Mouse (Mus musculus) midbrain, embryonic 16.5 days (tissue): Measurements from ENCODE around the gene Nhlrc1. TPM values are rescaled to one million over a fixed set of nuclear protein-coding genes. Genes with fewer than 3 reads are reported as not detected.
A peak's percentile ranks its signal among the peaks of the same experiment; 100 is the strongest.

Experiments
- ATAC-seq: fragments of 200-750 bp; cut with Nextera tagmentation; 2 replicates; pipeline ENCODE4 v1.8.0; 2017; ENCODE audit warnings: moderate TSS enrichment
- H3K27ac ChIP-seq: fragments of 300-500 bp; sonication (generic); 2 replicates; pipeline ENCODE4 v1.5.1; 2014; ENCODE audit warnings: mild to moderate bottlenecking, low read length, mixed read lengths
- H3K27me3 ChIP-seq: fragments of 300-500 bp; sonication (generic); 2 replicates; pipeline ENCODE4 v1.6.1; 2014; ENCODE audit warnings: low read depth, low read length, mixed read lengths; ENCODE audit not compliant: control insufficient read depth, insufficient read depth
- H3K36me3 ChIP-seq: fragments of 300-500 bp; sonication (generic); 2 replicates; pipeline ENCODE4 v1.6.1; 2014; ENCODE audit warnings: mild to moderate bottlenecking, low read length, moderate library complexity, mixed read lengths; ENCODE audit not compliant: control insufficient read depth, insufficient read depth
- H3K4me1 ChIP-seq: fragments of 300-500 bp; sonication (generic); 2 replicates; pipeline ENCODE4 v1.6.1; 2014; ENCODE audit warnings: mild to moderate bottlenecking, low read length, mixed read lengths; ENCODE audit not compliant: control insufficient read depth, insufficient read depth
- H3K4me2 ChIP-seq: fragments of 300-500 bp; sonication (generic); 2 replicates; pipeline ENCODE4 v1.6.1; 2014; ENCODE audit warnings: mild to moderate bottlenecking, low read length, mixed read lengths
- H3K4me3 ChIP-seq: fragments of 300-500 bp; sonication (generic); 2 replicates; pipeline ENCODE4 v1.5.1; 2014; ENCODE audit warnings: low read depth, mild to moderate bottlenecking, low read length, moderate library complexity, mixed read lengths
- H3K9ac ChIP-seq: fragments of 300-500 bp; sonication (generic); 2 replicates; pipeline ENCODE4 v1.6.1; 2014; ENCODE audit warnings: low read depth, low read length, mixed read lengths
- H3K9me3 ChIP-seq: fragments of 300-500 bp; sonication (generic); replicated peaks from 2 replicates; pipeline ENCODE4 v1.6.1; 2014; ENCODE audit warnings: mild to moderate bottlenecking, low read length, mixed read lengths; ENCODE audit not compliant: control insufficient read depth, poor library complexity, severe bottlenecking
- WGBS: fragments of 180-500 bp; shearing (Covaris S2); extraction: QIAGEN DNeasy Blood & Tissue Kit; methylation state at CpG from one replicate; pipeline ENCODE4 v1.1.7; 2014; 5-methylcytosine and 5-hydroxymethylcytosine counted together
- polyA plus RNA-seq: library from polyadenylated mRNA; unstranded; fragments of >200 nt; fragmentation: Nextera tagmentation; extraction: Ambion mirVana; gene quantifications from 2 replicates; pipeline ENCODE4 v1.2.1, GENCODE M21; 2015

Gene Nhlrc1
- polyA plus RNA-seq, 1 experiment from 2014 or later = 19.3 TPM

GRCm38 (mm10) chr13:47043833-47044616 lies 29.4 kb upstream of the Nhlrc1 start:
- Histone ChIP-seq H3K9me3 (no peaks in the 10 kb centered on the region), H3K4me2 (peak overlapping the region; percentile 98), H3K36me3 (peaks cover 4% of the 10 kb centered on the region), H3K27me3 (no peaks in the 10 kb centered on the region), H3K27ac (peak overlapping the region; percentile 83), H3K4me1 (peaks cover 12% of the 10 kb centered on the region), H3K4me3 (peak overlapping the region; percentile 57), H3K9ac (peak overlapping the region; percentile 69)
- under 1% methylated on average over 44 of the region's 45 CpGs for WGBS
- ATAC-seq = peak; percentile 50

- H3K9ac ChIP-seq = peak within 1 kb of the TSS; percentile 69
- whole genome bisulfite sequencing = under 1% methylated on average over 46 of the region's 48 CpGs
- ATAC-seq = peak; percentile 96
- H3K4me2 ChIP-seq = peak within 1 kb of the TSS; percentile 98
- H3K4me1 ChIP-seq = peaks cover 12% of the 10 kb centered on the region
- H3K36me3 ChIP-seq = no peaks in the 10 kb centered on the region
- no peaks in the 10 kb centered on the region for H3K27me3 ChIP-seq
- H3K4me3 ChIP-seq = peak within 1 kb of the TSS; percentile 57
- H3K9me3 ChIP-seq = no peaks in the 10 kb centered on the region
- H3K27ac ChIP-seq = peak within 1 kb of the TSS; percentile 83
Measured at GRCm38 (mm10) chr13:47043030-47043680, 28.5 kb upstream of the Nhlrc1 start, which contains the start of gene Kdm1b. Gene Kdm1b, plus strand, starts transcription at chr13:47043499.

GRCm38 (mm10) chr13:47042024-47042633 lies 27.5 kb upstream of the Nhlrc1 start:
- Histone ChIP-seq H3K36me3 (no peaks in the 10 kb centered on the region), H3K27ac (no peak overlapping the region), H3K27me3 (no peaks in the 10 kb centered on the region), H3K9me3 (no peaks in the 10 kb centered on the region), H3K9ac (0 out of 2 replicates have a peak overlapping the region, but pooled peaks have one; percentile 1), H3K4me2 (peak overlapping the region; percentile 98), H3K4me3 (peak overlapping the region; percentile 57), H3K4me1 (peaks cover 12% of the 10 kb centered on the region)
- WGBS = 35% methylated on average over 8 of the region's 8 CpGs
- no peak for ATAC-seq

- Histone ChIP-seq H3K36me3 (no peaks in the 10 kb centered on the region), H3K4me1 (peaks cover 12% of the 10 kb centered on the region), H3K9me3 (no peaks in the 10 kb centered on the region), H3K4me2 (no peak overlapping the region), H3K9ac (no peak overlapping the region), H3K27me3 (no peaks in the 10 kb centered on the region), H3K27ac (no peak overlapping the region), H3K4me3 (no peak overlapping the region)
- ATAC-seq = no peak
- WGBS = 93% methylated on average over 5 of the region's 5 CpGs
Measured at GRCm38 (mm10) chr13:47040061-47040460, 25.4 kb upstream of the Nhlrc1 start.

GRCm38 (mm10) chr13:47037946-47038345 lies 23.3 kb upstream of the Nhlrc1 start:
- H3K9me3 ChIP-seq = no peaks in the 10 kb centered on the region
- no peak overlapping the region for H3K9ac ChIP-seq
- no peaks in the 10 kb centered on the region for H3K27me3 ChIP-seq
- H3K4me1 ChIP-seq = peaks cover 3% of the 10 kb centered on the region; the same call in 1 of the 2 replicates
- no peak for ATAC-seq
- H3K27ac ChIP-seq = no peak overlapping the region
- H3K4me2 ChIP-seq = no peak overlapping the region
- 71% methylated on average over 6 of the region's 6 CpGs for WGBS
- H3K36me3 ChIP-seq = no peaks in the 10 kb centered on the region
- no peak overlapping the region for H3K4me3 ChIP-seq

- no peaks in the 10 kb centered on the region for H3K36me3 ChIP-seq
- H3K27ac ChIP-seq = no peak overlapping the region
- WGBS = 87% methylated on average over 4 of the region's 4 CpGs
- no peak overlapping the region for H3K4me3 ChIP-seq
- ATAC-seq = no peak
- no peaks in the 10 kb centered on the region for H3K9me3 ChIP-seq
- no peaks in the 10 kb centered on the region for H3K27me3 ChIP-seq
- no peak overlapping the region for H3K4me2 ChIP-seq
- no peak overlapping the region for H3K9ac ChIP-seq
- H3K4me1 ChIP-seq = no peaks in the 10 kb centered on the region
Measured at GRCm38 (mm10) chr13:47033602-47034001, 19.0 kb upstream of the Nhlrc1 start.

- no peak for ATAC-seq
- H3K4me3 ChIP-seq = no peak overlapping the region
- H3K36me3 ChIP-seq = no peaks in the 10 kb centered on the region
- H3K9ac ChIP-seq = no peak overlapping the region
- H3K9me3 ChIP-seq = no peaks in the 10 kb centered on the region
- H3K27me3 ChIP-seq = no peaks in the 10 kb centered on the region
- H3K4me1 ChIP-seq = no peaks in the 10 kb centered on the region
- WGBS = 91% methylated on average over 17 of the region's 17 CpGs
- no peak overlapping the region for H3K4me2 ChIP-seq
- H3K27ac ChIP-seq = no peak overlapping the region
Measured at GRCm38 (mm10) chr13:47030376-47031107, 15.9 kb upstream of the Nhlrc1 start.

- Histone ChIP-seq H3K27me3 (no peaks in the 10 kb centered on the region), H3K4me3 (no peak overlapping the region), H3K27ac (no peak overlapping the region), H3K9ac (no peak overlapping the region), H3K36me3 (no peaks in the 10 kb centered on the region), H3K4me2 (no peak overlapping the region), H3K9me3 (no peaks in the 10 kb centered on the region), H3K4me1 (no peaks in the 10 kb centered on the region)
- no peak for ATAC-seq
- 84% methylated on average over 7 of the region's 7 CpGs for WGBS
Measured at GRCm38 (mm10) chr13:47020798-47021197, 6.1 kb upstream of the Nhlrc1 start.
